Mouse (Mus musculus): ENCODE results near the gene Fgf14. TPM values are rescaled to one million over a fixed set of nuclear protein-coding genes. Genes with fewer than 3 reads are reported as not detected.

Fgf14 gene
- polyA plus RNA-seq (2015; fragmentation: Nextera tagmentation; extraction: Ambion mirVana), result 0.06 and 0.16 TPM in 2 replicates

DNA sequence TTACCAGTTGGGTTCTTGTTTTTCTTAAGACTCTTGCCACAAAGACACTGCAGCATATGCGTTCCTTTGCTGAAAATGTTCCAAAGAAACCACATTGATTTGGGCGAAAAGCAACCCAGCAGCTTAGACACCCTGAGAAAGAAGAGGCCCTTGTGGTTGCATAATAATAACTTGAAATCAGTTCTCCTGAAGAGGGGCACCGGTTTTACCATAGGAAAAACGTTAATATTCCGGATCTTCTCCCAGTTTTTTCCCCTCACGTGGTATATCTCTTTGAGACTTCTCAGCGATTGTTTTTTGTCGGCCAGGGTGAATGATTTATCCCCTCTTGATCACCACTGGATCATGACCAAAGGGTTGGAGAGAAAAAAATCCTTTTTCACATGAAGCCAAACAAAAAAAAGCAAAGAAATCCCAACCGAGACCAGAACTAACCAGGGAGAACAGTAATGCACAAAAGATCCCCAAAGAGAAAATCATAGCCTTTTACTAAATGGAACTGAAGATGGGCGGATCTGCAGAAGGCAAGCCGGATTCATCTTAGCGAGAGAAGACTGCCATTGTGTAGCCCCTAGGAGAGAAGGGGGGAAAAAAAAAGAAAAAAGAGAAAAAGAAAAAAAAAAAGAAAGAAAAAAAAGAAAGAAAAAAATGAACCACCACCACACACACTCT is at the start of gene Fgf14:
TSS of gene Fgf14 (minus strand) at position 622 of the 672 bp plus-strand sequence.
- H3K36me3 ChIP-seq (ENCODE audit: insufficient read depth, low read length), result no peaks in the 10 kb centered on the region
- no peaks in the 10 kb centered on the region for H3K9me3 ChIP-seq (replicated peaks; ENCODE audit: low read length)
- H3K9ac ChIP-seq (ENCODE audit: low read depth, low read length), result no peak within 1 kb of the TSS
- no peaks in the 10 kb centered on the region for H3K4me1 ChIP-seq (replicated peaks; ENCODE audit: insufficient read depth, low read length)
- no peak for TF ChIP-seq CTCF (IDR thresholded peaks at IDR 0.05; ENCODE audit: low read depth)
- peak within 1 kb of the TSS; percentile 46 for H3K4me2 ChIP-seq (ENCODE audit: low read length)
- no peaks in the 10 kb centered on the region for H3K27me3 ChIP-seq (ENCODE audit: insufficient read depth, low read length)
- DNase-seq (ENCODE audit: low spot score), result no peak
- no peak within 1 kb of the TSS for H3K27ac ChIP-seq
- H3K4me3 ChIP-seq (replicated peaks; ENCODE audit: low read depth, low read length), result peak within 1 kb of the TSS; percentile 9; the same call in 1 of the 2 replicates
- WGBS, result 11% methylated on average over 12 of the region's 12 CpGs
- ATAC-seq (replicated peaks; ENCODE audit: low FRiP score, low read depth), result no peak

- TF ChIP-seq CTCF (IDR thresholded peaks at IDR 0.05; ENCODE audit: low read depth), result no peak
- ATAC-seq (replicated peaks; ENCODE audit: low FRiP score, low read depth) (no peak), DNase-seq (ENCODE audit: low spot score) (no peak)
- WGBS, result 4% methylated on average over 10 of the region's 10 CpGs
- H3K4me1 ChIP-seq (replicated peaks; ENCODE audit: insufficient read depth, low read length), result no peaks in the 10 kb centered on the region
- H3K27me3 ChIP-seq (ENCODE audit: insufficient read depth, low read length), result no peaks in the 10 kb centered on the region
- peak overlapping the region; percentile 43 for H3K4me2 ChIP-seq (ENCODE audit: low read length)
- no peaks in the 10 kb centered on the region for H3K36me3 ChIP-seq (ENCODE audit: insufficient read depth, low read length)
- H3K9me3 ChIP-seq (replicated peaks; ENCODE audit: low read length), result no peaks in the 10 kb centered on the region
- H3K4me3 ChIP-seq (replicated peaks; ENCODE audit: low read depth, low read length), result peak overlapping the region; percentile 9; the same call in 1 of the 2 replicates
- H3K27ac ChIP-seq, result no peak overlapping the region
- no peak overlapping the region for H3K9ac ChIP-seq (ENCODE audit: low read depth, low read length)
These were observed 452 bp upstream of the Fgf14 start for GRCm38 (mm10) chr14:124677379-124677778.

GRCm38 (mm10) chr14:124675654-124676505 is 1.0 kb downstream of the Fgf14 start:
- ATAC-seq (replicated peaks; ENCODE audit: low FRiP score, low read depth) (0 out of 2 replicates have a peak, but pooled peaks have one; percentile 21), DNase-seq (ENCODE audit: low spot score) (no peak)
- no peak overlapping the region for H3K4me3 ChIP-seq (replicated peaks; ENCODE audit: low read depth, low read length)
- H3K9ac ChIP-seq (ENCODE audit: low read depth, low read length), result no peak overlapping the region
- WGBS, result 12% methylated on average over 23 of the region's 23 CpGs
- no peaks in the 10 kb centered on the region for H3K27me3 ChIP-seq (ENCODE audit: insufficient read depth, low read length)
- no peak for TF ChIP-seq CTCF (IDR thresholded peaks at IDR 0.05; ENCODE audit: low read depth)
- H3K27ac ChIP-seq, result no peak overlapping the region
- H3K4me2 ChIP-seq (ENCODE audit: low read length), result peak overlapping the region; percentile 46
- H3K36me3 ChIP-seq (ENCODE audit: insufficient read depth, low read length), result no peaks in the 10 kb centered on the region
- H3K4me1 ChIP-seq (replicated peaks; ENCODE audit: insufficient read depth, low read length), result no peaks in the 10 kb centered on the region
- no peaks in the 10 kb centered on the region for H3K9me3 ChIP-seq (replicated peaks; ENCODE audit: low read length)

- DNase-seq (ENCODE audit: low spot score) (peak; percentile 28), ATAC-seq (replicated peaks; ENCODE audit: low FRiP score, low read depth) (peak; percentile 79)
- no peak overlapping the region for H3K9ac ChIP-seq (ENCODE audit: low read depth, low read length)
- no peaks in the 10 kb centered on the region for H3K27me3 ChIP-seq (ENCODE audit: insufficient read depth, low read length)
- WGBS, result 2% methylated on average over 21 of the region's 21 CpGs
- no peak overlapping the region for H3K27ac ChIP-seq
- H3K4me3 ChIP-seq (replicated peaks; ENCODE audit: low read depth, low read length), result 0 out of 2 replicates have a peak overlapping the region, but pooled peaks have one; percentile 11
- no peaks in the 10 kb centered on the region for H3K4me1 ChIP-seq (replicated peaks; ENCODE audit: insufficient read depth, low read length)
- TF ChIP-seq CTCF (IDR thresholded peaks at IDR 0.05; ENCODE audit: low read depth), result no peak
- H3K9me3 ChIP-seq (replicated peaks; ENCODE audit: low read length), result no peaks in the 10 kb centered on the region
- no peaks in the 10 kb centered on the region for H3K36me3 ChIP-seq (ENCODE audit: insufficient read depth, low read length)
- peak overlapping the region; percentile 46 for H3K4me2 ChIP-seq (ENCODE audit: low read length)
These were observed 1.7 kb downstream of the Fgf14 start for GRCm38 (mm10) chr14:124675142-124675653.

GRCm38 (mm10) chr14:124674536-124675141 is 2.3 kb downstream of the Fgf14 start:
- Histone ChIP-seq H3K4me2 (ENCODE audit: low read length) (peak overlapping the region; percentile 46), H3K9me3 (replicated peaks; ENCODE audit: low read length) (no peaks in the 10 kb centered on the region), H3K4me3 (replicated peaks; ENCODE audit: low read depth, low read length) (0 out of 2 replicates have a peak overlapping the region, but pooled peaks have one; percentile 11), H3K4me1 (replicated peaks; ENCODE audit: insufficient read depth, low read length) (no peaks in the 10 kb centered on the region), H3K36me3 (ENCODE audit: insufficient read depth, low read length) (no peaks in the 10 kb centered on the region), H3K9ac (ENCODE audit: low read depth, low read length) (no peak overlapping the region), H3K27ac (no peak overlapping the region), H3K27me3 (ENCODE audit: insufficient read depth, low read length) (no peaks in the 10 kb centered on the region)
- DNase-seq (ENCODE audit: low spot score) (no peak), ATAC-seq (replicated peaks; ENCODE audit: low FRiP score, low read depth) (peak; percentile 17; the same call in 1 of the 2 replicates)
- WGBS, result 26% methylated on average over 8 of the region's 8 CpGs
- no peak for TF ChIP-seq CTCF (IDR thresholded peaks at IDR 0.05; ENCODE audit: low read depth)

- no peak overlapping the region for H3K4me3 ChIP-seq (replicated peaks; ENCODE audit: low read depth, low read length)
- no peaks in the 10 kb centered on the region for H3K9me3 ChIP-seq (replicated peaks; ENCODE audit: low read length)
- H3K9ac ChIP-seq (ENCODE audit: low read depth, low read length), result no peak overlapping the region
- WGBS, result 19% methylated on average over 7 of the region's 7 CpGs
- H3K36me3 ChIP-seq (ENCODE audit: insufficient read depth, low read length), result no peaks in the 10 kb centered on the region
- no peak overlapping the region for H3K4me2 ChIP-seq (ENCODE audit: low read length)
- no peak for TF ChIP-seq CTCF (IDR thresholded peaks at IDR 0.05; ENCODE audit: low read depth)
- H3K27ac ChIP-seq, result no peak overlapping the region
- DNase-seq (ENCODE audit: low spot score) (no peak), ATAC-seq (replicated peaks; ENCODE audit: low FRiP score, low read depth) (peak; percentile 36)
- no peaks in the 10 kb centered on the region for H3K27me3 ChIP-seq (ENCODE audit: insufficient read depth, low read length)
- H3K4me1 ChIP-seq (replicated peaks; ENCODE audit: insufficient read depth, low read length), result no peaks in the 10 kb centered on the region
These were observed 7.2 kb downstream of the Fgf14 start for GRCm38 (mm10) chr14:124669739-124670138.
